Mouse (Mus musculus): Measurements from ENCODE around the gene Pyroxd2.

- no peak for TF ChIP-seq CTCF (IDR thresholded peaks at IDR 0.05; ENCODE audit: control insufficient read depth, insufficient read depth, insufficient read length)
- TF ChIP-seq USF1 (IDR thresholded peaks at IDR 0.05; ENCODE audit: low read depth), result no peak
- no peak for TF ChIP-seq MYOG (IDR thresholded peaks at IDR 0.05; ENCODE audit: control insufficient read depth, extremely low read depth, insufficient read length)
These were observed 12.2 kb downstream of the Pyroxd2 start for GRCm38 (mm10) chr19:42740163-42740899.
